Mouse (Mus musculus) right cerebral cortex, postnatal 36 days (tissue): ENCODE results near the gene Cpxm2.

Experiments used
- DNase-seq, 2 experiments: peaks; one replicate each; pipeline ENCODE4 v3.0.0; 2022; ENCODE audit warnings: low spot score in 2 of 2, mixed read lengths in 1 of 2

Cpxm2 gene

GRCm38 (mm10) chr7:132145227-132145800, 9.2 kb downstream of the Cpxm2 start:
- DNase-seq, result no peak

GRCm38 (mm10) chr7:132128687-132129086, 25.9 kb downstream of the Cpxm2 start:
- DNase-seq, result no peak

- peak in 1 of 2 experiments; percentile 18 for DNase-seq
These were observed 29.6 kb downstream of the Cpxm2 start for GRCm38 (mm10) chr7:132124948-132125347.

GRCm38 (mm10) chr7:132123211-132123610, 31.3 kb downstream of the Cpxm2 start:
- no peak for DNase-seq

GRCm38 (mm10) chr7:132119817-132120216, 34.7 kb downstream of the Cpxm2 start:
- no peak for DNase-seq

GRCm38 (mm10) chr7:132111770-132112169, 42.8 kb downstream of the Cpxm2 start:
- no peak for DNase-seq

- no peak for DNase-seq
These were observed 44.2 kb downstream of the Cpxm2 start for GRCm38 (mm10) chr7:132110308-132110707.

- peak; percentile 35 to 49 for DNase-seq
These were observed 47.6 kb downstream of the Cpxm2 start for GRCm38 (mm10) chr7:132106891-132107290.

- DNase-seq, result no peak
These were observed 49.2 kb downstream of the Cpxm2 start for GRCm38 (mm10) chr7:132105326-132105725.

GRCm38 (mm10) chr7:132098441-132098840, 56.1 kb downstream of the Cpxm2 start:
- DNase-seq, result no peak

- DNase-seq, result no peak
These were observed 59.9 kb downstream of the Cpxm2 start for GRCm38 (mm10) chr7:132094666-132095065.

GRCm38 (mm10) chr7:132091551-132091950, 63.0 kb downstream of the Cpxm2 start:
- no peak for DNase-seq

- DNase-seq, result peak; percentile 25 to 31
These were observed 65.9 kb downstream of the Cpxm2 start for GRCm38 (mm10) chr7:132088606-132089005.

GRCm38 (mm10) chr7:132088181-132088580, 66.4 kb downstream of the Cpxm2 start:
- no peak for DNase-seq

- no peak for DNase-seq
These were observed 78.7 kb downstream of the Cpxm2 start for GRCm38 (mm10) chr7:132075825-132076224.

- peak; percentile 25 to 32 for DNase-seq
These were observed 80.0 kb downstream of the Cpxm2 start for GRCm38 (mm10) chr7:132074503-132074902.

GRCm38 (mm10) chr7:132070877-132071625, 83.5 kb downstream of the Cpxm2 start:
- no peak for DNase-seq

GRCm38 (mm10) chr7:132067951-132068350, 86.6 kb downstream of the Cpxm2 start:
- DNase-seq, result peak; percentile 76 to 87

GRCm38 (mm10) chr7:132067511-132067910, 87.0 kb downstream of the Cpxm2 start:
- DNase-seq, result no peak

GRCm38 (mm10) chr7:132060116-132060515, 94.4 kb downstream of the Cpxm2 start:
- no peak for DNase-seq

- DNase-seq, result no peak
These were observed 98.0 kb downstream of the Cpxm2 start for GRCm38 (mm10) chr7:132056565-132056964.

GRCm38 (mm10) chr7:132046662-132047061, 107.9 kb downstream of the Cpxm2 start:
- no peak for DNase-seq

GRCm38 (mm10) chr7:132031940-132032531, 122.5 kb downstream of the Cpxm2 start:
- no peak for DNase-seq
